Mouse (Mus musculus) 416B (cell line): ENCODE measurements at regions not wholly inside any gene's neighbourhood (a gene's known extent, or its start where the extent isn't known, plus 50 kb on each side); places are given as distances from the start of the nearest gene placed in this dataset.
"Not testable (repeated sequence)": the region's sequence is repeated elsewhere in the genome, so short reads cannot be mapped to it uniquely, and the experiment has no call there.

Experiments used
- DNase-seq: peaks from one replicate; pipeline ENCODE4 v3.0.0; 2011; ENCODE audit warnings: low read depth

DNA sequence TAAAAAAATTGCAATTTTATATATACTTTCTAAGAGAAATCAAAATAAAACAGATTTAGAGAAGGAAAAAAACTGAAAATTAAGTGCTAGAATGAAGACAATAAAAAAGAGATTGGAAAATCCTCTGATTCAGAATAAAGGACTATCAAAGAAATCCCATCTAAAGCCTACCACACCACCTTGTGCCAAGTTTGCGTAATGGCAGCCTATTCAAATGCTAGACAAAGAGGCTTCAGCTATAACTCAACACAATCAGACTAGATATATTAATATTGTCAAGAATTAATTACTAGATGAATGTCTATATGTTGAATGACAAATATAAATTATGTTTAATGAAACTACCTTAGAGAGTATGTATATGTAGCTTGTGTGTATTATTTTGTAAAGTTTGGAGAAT, 221.9 kb upstream of the Ascc3 start:
- peak; percentile 42 for DNase-seq

GRCm38 (mm10) chr10:50392617-50393016, 199.9 kb upstream of the Ascc3 start:
- not testable (repeated sequence) for DNase-seq
